Mouse (Mus musculus): Measurements from ENCODE around the gene Pcgf1. TPM values are rescaled to one million over a fixed set of nuclear protein-coding genes. Genes with fewer than 3 reads are reported as not detected.

The Pcgf1 gene
- polyA plus RNA-seq, 1 experiment = 31.0 TPM

DNA sequence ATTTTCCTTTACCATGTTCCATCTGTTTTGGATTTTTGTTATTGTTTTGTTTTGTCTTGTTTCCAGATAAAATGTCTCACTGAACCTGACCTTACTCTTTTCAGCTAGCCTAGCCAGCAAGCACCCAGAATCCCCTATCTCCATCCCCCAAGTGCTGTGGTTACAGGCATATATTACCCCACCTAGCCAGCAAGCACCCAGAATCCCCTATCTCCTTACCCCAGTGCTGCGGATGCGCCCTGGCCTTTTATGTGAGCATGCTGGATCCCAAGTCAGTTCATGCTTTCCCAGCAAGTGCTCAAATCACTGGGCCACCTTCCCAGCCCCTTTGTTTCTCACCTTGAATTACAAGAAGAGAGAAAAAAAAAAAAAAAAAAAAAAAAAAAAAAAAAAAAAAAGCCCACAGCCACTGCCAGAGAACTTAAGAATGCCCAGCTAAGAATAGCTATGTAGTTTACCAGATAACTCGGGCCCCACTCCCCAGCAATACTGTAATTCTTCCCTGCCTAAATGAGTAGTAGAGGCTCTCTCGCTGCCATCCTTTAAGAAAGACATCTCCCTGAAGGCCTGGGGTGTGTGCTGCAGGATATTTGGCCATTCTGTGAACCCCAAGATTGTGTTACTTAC lies 34.0 kb downstream of the Pcgf1 start:
- Histone ChIP-seq H3K27ac (ENCODE audit: insufficient read depth, low read depth, low read length) (no peak overlapping the region), H3K4me3 (ENCODE audit: insufficient read depth, low read length) (no peak overlapping the region), H3K4me1 (ENCODE audit: control insufficient read depth, insufficient read depth, low read length) (peaks cover 14% of the 10 kb centered on the region)
- no peak for TF ChIP-seq CTCF (IDR thresholded peaks at IDR 0.05; ENCODE audit: low read depth, low read length)
- TF ChIP-seq POLR2A (IDR thresholded peaks at IDR 0.05; ENCODE audit: borderline replicate concordance, low read depth, low read length) = no peak

DNA sequence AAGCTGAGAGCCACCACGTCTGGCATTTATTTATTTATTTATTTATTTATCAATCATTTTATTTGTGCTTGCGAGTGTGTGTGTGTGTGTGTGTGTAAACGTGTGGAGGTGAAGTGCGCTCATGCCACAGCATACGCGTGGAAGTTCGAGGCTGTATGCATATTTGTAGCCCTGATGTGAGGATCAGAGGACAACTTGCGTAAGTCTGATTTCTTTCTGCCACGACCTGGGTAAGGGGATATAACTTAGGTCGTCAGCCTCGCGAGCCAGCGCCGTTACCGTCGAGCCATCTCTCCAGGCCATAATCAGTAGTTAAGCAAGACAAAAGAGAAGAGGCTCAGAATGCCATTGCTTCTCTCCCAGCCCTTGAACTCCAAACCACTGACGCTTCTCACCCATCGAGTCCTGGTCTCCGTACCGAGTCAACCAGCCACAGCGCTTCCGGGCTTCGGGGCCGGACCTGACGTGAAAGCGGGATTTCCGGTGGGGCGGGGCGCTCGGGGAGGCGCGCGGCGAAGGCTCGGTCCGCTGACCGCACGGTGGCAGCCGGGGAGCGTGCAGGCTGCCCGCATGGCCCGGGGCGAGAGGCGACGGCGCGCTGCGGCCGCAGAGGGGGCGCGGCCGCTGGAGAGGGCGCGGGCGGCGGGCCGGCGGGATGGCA lies 37.5 kb downstream of the Pcgf1 start, which contains the start of gene Mogs:
Gene Mogs (plus strand): TSS at position 486 of the 661 bp plus-strand sequence.
- Histone ChIP-seq H3K4me3 (ENCODE audit: insufficient read depth, low read length) (peak within 1 kb of the TSS; percentile 77), H3K4me1 (ENCODE audit: control insufficient read depth, insufficient read depth, low read length) (peaks cover 18% of the 10 kb centered on the region), H3K27ac (ENCODE audit: insufficient read depth, low read depth, low read length) (peak within 1 kb of the TSS; percentile 73)
- TF ChIP-seq CTCF (IDR thresholded peaks at IDR 0.05; ENCODE audit: low read depth, low read length) = no peak
- TF ChIP-seq POLR2A (IDR thresholded peaks at IDR 0.05; ENCODE audit: borderline replicate concordance, low read depth, low read length) = no peak

- Histone ChIP-seq H3K4me1 (ENCODE audit: control insufficient read depth, insufficient read depth, low read length) (peaks cover 16% of the 10 kb centered on the region), H3K27ac (ENCODE audit: insufficient read depth, low read depth, low read length) (0 out of 2 replicates have a peak overlapping the region, but pooled peaks have one; percentile 1)
- no peak for TF ChIP-seq POLR2A (IDR thresholded peaks at IDR 0.05; ENCODE audit: borderline replicate concordance, low read depth, low read length)
Measured at GRCm38 (mm10) chr6:83115682-83116372, 38.2 kb downstream of the Pcgf1 start.

GRCm38 (mm10) chr6:83116373-83117164 lies 38.9 kb downstream of the Pcgf1 start:
- TF ChIP-seq POLR2A (IDR thresholded peaks at IDR 0.05; ENCODE audit: borderline replicate concordance, low read depth, low read length) (no peak), CTCF (IDR thresholded peaks at IDR 0.05; ENCODE audit: low read depth, low read length) (no peak)
- H3K4me3 ChIP-seq (ENCODE audit: insufficient read depth, low read length) = peak overlapping the region; percentile 77
- no peak overlapping the region for H3K27ac ChIP-seq (ENCODE audit: insufficient read depth, low read depth, low read length)
- peaks cover 16% of the 10 kb centered on the region for H3K4me1 ChIP-seq (ENCODE audit: control insufficient read depth, insufficient read depth, low read length)

More at GRCm38 (mm10) chr6:83115682-83116372, 38.2 kb downstream of the Pcgf1 start:
- H3K4me3 ChIP-seq (ENCODE audit: insufficient read depth, low read length) = peak overlapping the region; percentile 77

GRCm38 (mm10) chr6:83117165-83117438 lies 39.4 kb downstream of the Pcgf1 start:
- H3K4me3 ChIP-seq (ENCODE audit: insufficient read depth, low read length) = no peak overlapping the region
- peaks cover 16% of the 10 kb centered on the region for H3K4me1 ChIP-seq (ENCODE audit: control insufficient read depth, insufficient read depth, low read length)
- TF ChIP-seq CTCF (IDR thresholded peaks at IDR 0.05; ENCODE audit: low read depth, low read length) (no peak), POLR2A (IDR thresholded peaks at IDR 0.05; ENCODE audit: borderline replicate concordance, low read depth, low read length) (no peak)
- no peak overlapping the region for H3K27ac ChIP-seq (ENCODE audit: insufficient read depth, low read depth, low read length)

- Histone ChIP-seq H3K4me3 (ENCODE audit: insufficient read depth, low read length) (no peak overlapping the region), H3K27ac (ENCODE audit: insufficient read depth, low read depth, low read length) (no peak overlapping the region), H3K4me1 (ENCODE audit: control insufficient read depth, insufficient read depth, low read length) (peaks cover 21% of the 10 kb centered on the region)
- TF ChIP-seq CTCF (IDR thresholded peaks at IDR 0.05; ENCODE audit: low read depth, low read length) = no peak
- TF ChIP-seq POLR2A (IDR thresholded peaks at IDR 0.05; ENCODE audit: borderline replicate concordance, low read depth, low read length) = no peak
Measured at GRCm38 (mm10) chr6:83117616-83118015, 39.9 kb downstream of the Pcgf1 start.

DNA sequence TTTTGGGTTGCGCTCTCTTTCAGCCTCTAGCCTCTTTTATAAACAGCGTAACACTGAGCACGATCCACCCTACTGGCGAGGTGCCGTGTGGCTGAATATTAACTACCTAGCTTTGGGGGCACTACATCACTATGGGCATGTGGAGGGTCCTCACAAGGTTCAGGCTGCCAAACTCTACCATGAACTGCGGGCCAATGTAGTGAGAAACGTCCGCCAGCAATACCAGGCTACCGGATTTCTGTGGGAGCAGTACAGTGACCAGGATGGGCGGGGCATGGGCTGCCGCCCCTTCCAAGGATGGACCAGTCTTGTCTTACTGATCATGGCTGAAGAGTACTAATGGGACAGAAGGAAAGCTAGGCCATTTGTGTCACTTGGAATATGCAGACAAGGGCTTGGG lies 40.7 kb downstream of the Pcgf1 start:
- Histone ChIP-seq H3K27ac (ENCODE audit: insufficient read depth, low read depth, low read length) (no peak overlapping the region), H3K4me1 (ENCODE audit: control insufficient read depth, insufficient read depth, low read length) (peaks cover 21% of the 10 kb centered on the region), H3K4me3 (ENCODE audit: insufficient read depth, low read length) (no peak overlapping the region)
- TF ChIP-seq POLR2A (IDR thresholded peaks at IDR 0.05; ENCODE audit: borderline replicate concordance, low read depth, low read length) = no peak
- TF ChIP-seq CTCF (IDR thresholded peaks at IDR 0.05; ENCODE audit: low read depth, low read length) = no peak

GRCm38 (mm10) chr6:83118825-83119733 lies 41.4 kb downstream of the Pcgf1 start:
- no peak overlapping the region for H3K27ac ChIP-seq (ENCODE audit: insufficient read depth, low read depth, low read length)
- no peak overlapping the region for H3K4me3 ChIP-seq (ENCODE audit: insufficient read depth, low read length)
- TF ChIP-seq POLR2A (IDR thresholded peaks at IDR 0.05; ENCODE audit: borderline replicate concordance, low read depth, low read length) (no peak), CTCF (IDR thresholded peaks at IDR 0.05; ENCODE audit: low read depth, low read length) (no peak)
- H3K4me1 ChIP-seq (ENCODE audit: control insufficient read depth, insufficient read depth, low read length) = peaks cover 22% of the 10 kb centered on the region

- Histone ChIP-seq H3K4me3 (ENCODE audit: insufficient read depth, low read length) (no peak overlapping the region), H3K4me1 (ENCODE audit: control insufficient read depth, insufficient read depth, low read length) (peaks cover 20% of the 10 kb centered on the region), H3K27ac (ENCODE audit: insufficient read depth, low read depth, low read length) (no peak overlapping the region)
- TF ChIP-seq CTCF (IDR thresholded peaks at IDR 0.05; ENCODE audit: low read depth, low read length) (no peak), POLR2A (IDR thresholded peaks at IDR 0.05; ENCODE audit: borderline replicate concordance, low read depth, low read length) (no peak)
Measured at GRCm38 (mm10) chr6:83119734-83120051, 42.0 kb downstream of the Pcgf1 start.

Measured in bone marrow macrophage, adult 2 months (primary cell).